Comparison of ENCODE assay signal across 9 mouse cellular contexts in genomic region chr8:127440834-127441485, GRCm38 (mm10).
DNase-seq lines count a peak whose midpoint lies in the region; ATAC-seq and TF ChIP-seq lines count a peak whose summit lies in the region.
"Had no signal": no experiment of that assay in that cellular context is flagged by ENCODE, and none has a peak within 500 bp of the region (broad histone marks: within the 10 kb centered on the region; RNA-seq: fewer than 3 reads in every experiment).

No protein-coding gene starts in this region.

- H3K4me2 ChIP-seq in lung, postnatal 0 days (replicated peaks; ENCODE audit: low read depth, low read length), result peak overlapping the region; percentile 50
- peak overlapping the region; percentile 38 for H3K4me2 ChIP-seq in stomach, embryonic 15.5 days
- H3K4me2 ChIP-seq in midbrain, embryonic 16.5 days (ENCODE audit: low read length), result no peak overlapping the region

- H3K4me3 ChIP-seq in lung, postnatal 0 days (ENCODE audit: low read depth, low read length), result peak overlapping the region; percentile 25
- peak overlapping the region; percentile 23; the same call in 1 of the 2 replicates for H3K4me3 ChIP-seq in stomach, embryonic 15.5 days (replicated peaks)
- H3K4me3 ChIP-seq in midbrain, embryonic 16.5 days (ENCODE audit: low read depth, low read length), result no peak overlapping the region

- peak; percentile 96 for ATAC-seq in lung, postnatal 0 days
- peak; percentile 94 for ATAC-seq in stomach, embryonic 15.5 days (ENCODE audit: insufficient read depth, low FRiP score, low read depth)
- no peak for ATAC-seq in midbrain, embryonic 16.5 days

- no peaks in the 10 kb centered on the region for H3K36me3 ChIP-seq in lung, postnatal 0 days (ENCODE audit: insufficient read depth, low read length)
- no peaks in the 10 kb centered on the region for H3K36me3 ChIP-seq in stomach, embryonic 15.5 days
- no peaks in the 10 kb centered on the region for H3K36me3 ChIP-seq in midbrain, embryonic 16.5 days (ENCODE audit: control insufficient read depth, insufficient read depth, low read length)
- H3K36me3 ChIP-seq: G1E had no signal

- TF ChIP-seq CTCF in lung, postnatal 0 days (IDR thresholded peaks at IDR 0.05), result peak; percentile 18; the same call in 1 of the 2 replicates

- WGBS in lung, postnatal 0 days, result 51% methylated on average over 6 of the region's 6 CpGs
- WGBS in stomach, embryonic 15.5 days, result 60% methylated on average over 6 of the region's 6 CpGs
- WGBS in midbrain, embryonic 16.5 days, result 88% methylated on average over 6 of the region's 6 CpGs

- H3K4me1 ChIP-seq in lung, postnatal 0 days (ENCODE audit: insufficient read depth, low read depth, low read length), result peaks cover 22% of the 10 kb centered on the region
- peaks cover 19% of the 10 kb centered on the region for H3K4me1 ChIP-seq in stomach, embryonic 15.5 days
- H3K4me1 ChIP-seq in midbrain, embryonic 16.5 days (ENCODE audit: control insufficient read depth, insufficient read depth, low read length), result peaks cover 9% of the 10 kb centered on the region

- no peaks in the 10 kb centered on the region for H3K27me3 ChIP-seq in lung, postnatal 0 days (replicated peaks; ENCODE audit: insufficient read depth, low read length)
- no peaks in the 10 kb centered on the region for H3K27me3 ChIP-seq in stomach, embryonic 15.5 days (replicated peaks)
- no peaks in the 10 kb centered on the region for H3K27me3 ChIP-seq in midbrain, embryonic 16.5 days (ENCODE audit: control insufficient read depth, insufficient read depth, low read depth, low read length)

- DNase-seq in ovary, postnatal 10 days (ENCODE audit: low spot score), result peak; percentile 7
- no peak for DNase-seq in ovary, adult 18-20 months (ENCODE audit: low spot score)
- DNase-seq in heart, adult 18-20 months, result peak; percentile 82 to 91
- DNase-seq in kidney, adult 18-20 months, result peak; percentile 92
- peak; percentile 92 for DNase-seq in lung, postnatal 0 days (ENCODE audit: low spot score)
- no peak for DNase-seq in cerebellum, postnatal 25 days

- peak overlapping the region; percentile 88 for H3K27ac ChIP-seq in lung, postnatal 0 days (ENCODE audit: low read length)
- peak overlapping the region; percentile 80 for H3K27ac ChIP-seq in stomach, embryonic 15.5 days
- no peak overlapping the region for H3K27ac ChIP-seq in midbrain, embryonic 16.5 days (ENCODE audit: low read length)

- 0 out of 2 replicates have a peak overlapping the region, but pooled peaks have one; percentile 34 for H3K9ac ChIP-seq in lung, postnatal 0 days (replicated peaks; ENCODE audit: low read depth)
- no peak overlapping the region for H3K9ac ChIP-seq in stomach, embryonic 15.5 days
- no peak overlapping the region for H3K9ac ChIP-seq in midbrain, embryonic 16.5 days (ENCODE audit: low read depth, low read length)

- H3K9me3 ChIP-seq in lung, postnatal 0 days (ENCODE audit: low read length), result no peaks in the 10 kb centered on the region
- no peaks in the 10 kb centered on the region for H3K9me3 ChIP-seq in stomach, embryonic 15.5 days
- no peaks in the 10 kb centered on the region for H3K9me3 ChIP-seq in midbrain, embryonic 16.5 days (replicated peaks; ENCODE audit: control insufficient read depth, low read length, poor library complexity, severe bottlenecking)

- no peak for TF ChIP-seq EP300 in lung, postnatal 0 days (IDR thresholded peaks at IDR 0.05)

Comparison
In these comparisons a context has a peak if more than half of its experiments do, and no peak if none do; other contexts are left out.
1. DNase-seq: peak in ovary, postnatal 10 days (single experiment), heart, adult 18-20 months (2 of 2), kidney, adult 18-20 months (single experiment) and lung, postnatal 0 days (single experiment); none in ovary, adult 18-20 months (single experiment) and cerebellum, postnatal 25 days (0 of 2).